Mouse (Mus musculus) liver, postnatal 0 days (tissue): ENCODE results near the gene Mpdz. TPM values are rescaled to one million over a fixed set of nuclear protein-coding genes. Genes with fewer than 3 reads are reported as not detected.
A peak's percentile ranks its signal among the peaks of the same experiment; 100 is the strongest.

Experiments
- ATAC-seq: fragments of 200-750 bp; cut with Nextera tagmentation; 2 replicates; pipeline ENCODE4 v1.8.0; 2017; ENCODE audit warnings: mild to moderate bottlenecking, moderate library complexity
- DNase-seq: peaks from one replicate; pipeline ENCODE4 v3.0.0-alpha.2; 2016
- H3K27ac ChIP-seq: fragments of 300-500 bp; sonication (generic); 2 replicates; pipeline ENCODE4 v1.5.1; 2014; ENCODE audit warnings: antibody characterized with exemption, moderate library complexity, mild to moderate bottlenecking, low read depth
- H3K27me3 ChIP-seq: fragments of 300-500 bp; sonication (generic); 2 replicates; pipeline ENCODE4 v1.6.1; 2014; ENCODE audit warnings: low read length, control low read depth, mixed read lengths; ENCODE audit not compliant: insufficient read depth
- H3K36me3 ChIP-seq: fragments of 300-500 bp; sonication (generic); replicated peaks from 2 replicates; pipeline ENCODE4 v1.6.1; 2014; ENCODE audit warnings: mild to moderate bottlenecking, control low read depth, low read length, moderate library complexity, mixed read lengths; ENCODE audit not compliant: insufficient read depth
- H3K4me1 ChIP-seq: fragments of 300-500 bp; sonication (generic); 2 replicates; pipeline ENCODE4 v1.6.1; 2014; ENCODE audit warnings: antibody characterized with exemption, mild to moderate bottlenecking, control low read depth; ENCODE audit not compliant: insufficient read depth
- H3K4me2 ChIP-seq: fragments of 300-500 bp; sonication (generic); 2 replicates; pipeline ENCODE4 v1.6.1; 2014; ENCODE audit warnings: low read depth, mild to moderate bottlenecking, low read length, moderate library complexity, mixed read lengths
- H3K4me3 ChIP-seq: fragments of 300-500 bp; sonication (generic); 2 replicates; pipeline ENCODE4 v1.5.1; 2014; ENCODE audit warnings: low read depth, low read length
- H3K9ac ChIP-seq: fragments of 300-500 bp; sonication (generic); replicated peaks from 2 replicates; pipeline ENCODE4 v1.6.1; 2014; ENCODE audit warnings: mild to moderate bottlenecking, moderate library complexity
- H3K9me3 ChIP-seq: fragments of 300-500 bp; sonication (generic); 2 replicates; pipeline ENCODE4 v1.6.1; 2016; ENCODE audit warnings: mild to moderate bottlenecking, control low read depth, low read length, mixed read lengths
- CTCF ChIP-seq: sonication (generic); IDR thresholded peaks from 2 replicates; pipeline ENCODE4 v1.5.1; 2016; ENCODE audit warnings: antibody characterized with exemption, low read depth
- EP300 ChIP-seq: IDR thresholded peaks from 2 replicates; pipeline ENCODE4 v1.6.1; 2016; ENCODE audit warnings: antibody characterized with exemption, low read depth, mild to moderate bottlenecking
- WGBS: fragments of 180-500 bp; shearing (Covaris S2); extraction: QIAGEN DNeasy Blood & Tissue Kit; methylation state at CpG from one replicate; pipeline ENCODE4 v1.1.7; 2014; ENCODE audit not compliant: insufficient replicate concordance; 5-methylcytosine and 5-hydroxymethylcytosine counted together
- polyA plus RNA-seq: library from polyadenylated mRNA; unstranded; fragments of >200 nt; fragmentation: Nextera tagmentation; extraction: Ambion mirVana; gene quantifications from 2 replicates; pipeline ENCODE4 v1.2.1, GENCODE M21; 2015

The Mpdz gene
- polyA plus RNA-seq, 1 experiment from 2014 or later: 2.7 TPM

DNA sequence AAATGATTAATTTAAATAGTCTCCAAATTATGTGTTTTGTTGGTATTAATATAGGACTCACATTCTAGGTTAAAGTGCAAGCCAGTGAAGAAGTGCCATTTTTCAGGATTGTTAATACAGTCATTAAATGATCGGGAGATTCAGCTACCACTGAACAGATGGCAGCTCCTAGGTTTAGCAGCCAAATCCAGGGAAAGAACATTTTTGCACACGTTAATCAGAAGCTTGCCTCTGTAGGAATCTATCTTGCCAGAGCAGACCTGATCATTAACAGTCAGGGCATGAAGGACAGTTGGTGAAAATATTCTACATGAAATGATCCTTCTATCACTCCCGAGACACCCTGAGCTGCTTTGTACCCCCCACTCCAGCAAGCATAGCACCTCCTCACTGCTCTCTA, 120.4 kb downstream of the Mpdz start:
- no peaks in the 10 kb centered on the region for H3K4me1 ChIP-seq
- TF ChIP-seq EP300 (no peak), CTCF (no peak)
- H3K27ac ChIP-seq: no peak overlapping the region
- no peaks in the 10 kb centered on the region for H3K9me3 ChIP-seq
- H3K9ac ChIP-seq: no peak overlapping the region
- ATAC-seq (no peak), DNase-seq (no peak)
- WGBS: 77% methylated on average over 3 of the region's 3 CpGs
- no peaks in the 10 kb centered on the region; the same call in 1 of the 2 replicates for H3K36me3 ChIP-seq
- no peak overlapping the region for H3K4me3 ChIP-seq
- no peaks in the 10 kb centered on the region for H3K27me3 ChIP-seq
- no peak overlapping the region for H3K4me2 ChIP-seq

DNA sequence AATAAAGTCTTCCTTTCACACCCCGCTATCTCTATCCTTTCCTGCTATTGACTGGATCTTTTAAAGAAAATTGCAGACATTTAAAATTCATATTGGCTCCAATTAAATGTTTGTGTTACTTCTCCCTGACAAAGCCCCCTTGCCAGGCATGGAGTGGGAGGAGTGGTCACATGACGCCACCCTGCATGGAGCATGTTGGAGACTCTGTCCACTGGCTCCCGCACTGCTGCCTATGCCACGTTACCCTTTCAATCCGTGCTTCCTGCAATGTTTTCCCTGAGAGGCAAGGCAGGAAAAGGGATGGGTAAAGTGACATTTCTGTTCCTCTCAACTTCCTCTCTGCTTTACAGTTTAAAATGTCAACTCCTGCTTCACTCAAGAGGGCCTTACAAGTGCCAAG, 128.0 kb downstream of the Mpdz start:
- WGBS: 67% methylated on average over 5 of the region's 5 CpGs
- Histone ChIP-seq H3K4me1 (no peaks in the 10 kb centered on the region), H3K9me3 (no peaks in the 10 kb centered on the region), H3K36me3 (no peaks in the 10 kb centered on the region; the same call in 1 of the 2 replicates), H3K4me2 (no peak overlapping the region), H3K27me3 (no peaks in the 10 kb centered on the region), H3K9ac (no peak overlapping the region), H3K27ac (no peak overlapping the region), H3K4me3 (no peak overlapping the region)
- no peak for TF ChIP-seq EP300
- no peak for TF ChIP-seq CTCF
- ATAC-seq (no peak), DNase-seq (no peak)

DNA sequence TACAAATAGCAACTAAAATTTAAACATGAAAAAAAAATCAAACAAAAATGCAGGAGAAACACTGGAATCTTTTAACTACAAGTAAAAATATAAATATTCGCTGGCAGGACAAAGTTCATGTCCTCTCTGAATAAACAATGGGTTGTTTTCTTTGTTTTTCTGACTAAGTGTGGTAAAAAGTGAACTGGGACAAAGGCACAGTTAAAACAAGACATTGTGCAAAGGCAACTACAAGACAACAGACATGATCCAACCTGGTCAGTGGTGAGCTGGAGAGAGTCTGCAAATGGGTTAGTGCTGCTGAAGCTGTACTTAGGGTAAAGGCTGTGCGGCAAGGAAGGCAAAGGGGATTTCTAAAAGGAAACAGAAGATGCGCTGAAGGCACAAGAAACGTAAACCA, 129.4 kb downstream of the Mpdz start:
- ATAC-seq (0 out of 2 replicates have a peak, but pooled peaks have one; percentile 31), DNase-seq (no peak)
- TF ChIP-seq EP300 (no peak), CTCF (no peak)
- H3K4me2 ChIP-seq: no peak overlapping the region
- no peaks in the 10 kb centered on the region for H3K9me3 ChIP-seq
- no peaks in the 10 kb centered on the region for H3K27me3 ChIP-seq
- 70% methylated on average over 4 of the region's 4 CpGs for WGBS
- H3K9ac ChIP-seq: no peak overlapping the region
- H3K27ac ChIP-seq: no peak overlapping the region
- H3K4me1 ChIP-seq: no peaks in the 10 kb centered on the region
- H3K36me3 ChIP-seq: no peaks in the 10 kb centered on the region
- no peak overlapping the region for H3K4me3 ChIP-seq

DNA sequence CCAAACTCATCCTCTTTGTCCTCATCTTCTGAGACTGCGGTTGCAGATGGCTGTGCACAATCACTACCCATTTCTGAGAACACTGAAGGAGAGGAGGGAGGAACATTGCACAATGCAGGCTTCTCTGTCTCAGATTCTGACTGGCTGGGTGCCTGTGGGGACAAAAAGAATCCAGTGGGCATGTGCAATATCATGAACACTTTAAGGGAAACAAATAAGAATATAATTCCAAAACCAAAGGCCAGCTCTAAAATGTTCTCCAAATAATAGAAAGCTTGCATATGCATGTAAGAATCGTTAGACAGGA, 132.5 kb downstream of the Mpdz start:
- no peak for ATAC-seq
- Histone ChIP-seq H3K9ac (no peak overlapping the region), H3K27me3 (no peaks in the 10 kb centered on the region)

DNA sequence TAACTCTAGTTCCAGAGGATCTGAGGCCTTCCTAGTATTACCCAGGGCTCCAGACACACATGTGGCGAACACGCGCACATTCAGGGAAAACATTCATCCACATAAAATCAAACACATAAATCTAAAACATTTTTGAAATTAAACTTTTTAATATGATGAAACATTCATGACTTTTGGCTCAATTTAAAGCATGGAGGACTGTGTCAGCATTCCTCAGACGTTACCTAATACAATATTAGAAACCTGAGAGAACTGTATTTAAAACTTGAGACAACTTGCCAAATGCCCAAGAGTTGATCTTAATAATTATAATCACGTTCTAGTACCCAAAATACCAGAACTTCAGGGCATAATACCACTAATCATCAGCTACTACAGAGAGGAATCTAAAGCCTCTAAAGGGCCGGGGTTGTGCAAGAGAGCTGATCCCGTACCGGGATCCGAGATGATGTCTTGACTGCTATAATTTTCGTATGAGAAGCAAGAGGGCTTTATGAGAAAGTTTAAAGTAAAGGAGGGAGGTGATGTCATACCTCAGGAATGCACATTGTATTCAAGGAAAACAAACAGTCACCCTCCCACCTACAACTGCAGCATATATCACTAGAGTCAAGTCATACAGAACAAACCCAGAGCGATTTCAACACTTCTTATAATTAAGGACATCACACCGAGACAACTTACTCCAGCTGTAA, 133.0 kb downstream of the Mpdz start:
- Histone ChIP-seq H3K4me3 (no peak overlapping the region), H3K9ac (no peak overlapping the region), H3K4me2 (no peak overlapping the region), H3K27me3 (no peaks in the 10 kb centered on the region), H3K27ac (no peak overlapping the region), H3K9me3 (no peaks in the 10 kb centered on the region), H3K36me3 (no peaks in the 10 kb centered on the region), H3K4me1 (no peaks in the 10 kb centered on the region)
- TF ChIP-seq CTCF (no peak), EP300 (no peak)
- 79% methylated on average over 12 of the region's 12 CpGs for WGBS
- DNase-seq: no peak
- no peak for ATAC-seq

More for the DNA sequence above, 132.5 kb downstream of the Mpdz start:
- H3K27ac ChIP-seq: no peak overlapping the region
- no peaks in the 10 kb centered on the region for H3K9me3 ChIP-seq
- DNase-seq: no peak
- H3K36me3 ChIP-seq: no peaks in the 10 kb centered on the region
- H3K4me1 ChIP-seq: no peaks in the 10 kb centered on the region
- WGBS: 75% methylated on average over 2 of the region's 2 CpGs
- no peak overlapping the region for H3K4me2 ChIP-seq
- TF ChIP-seq EP300 (no peak), CTCF (no peak)
- H3K4me3 ChIP-seq: no peak overlapping the region

DNA sequence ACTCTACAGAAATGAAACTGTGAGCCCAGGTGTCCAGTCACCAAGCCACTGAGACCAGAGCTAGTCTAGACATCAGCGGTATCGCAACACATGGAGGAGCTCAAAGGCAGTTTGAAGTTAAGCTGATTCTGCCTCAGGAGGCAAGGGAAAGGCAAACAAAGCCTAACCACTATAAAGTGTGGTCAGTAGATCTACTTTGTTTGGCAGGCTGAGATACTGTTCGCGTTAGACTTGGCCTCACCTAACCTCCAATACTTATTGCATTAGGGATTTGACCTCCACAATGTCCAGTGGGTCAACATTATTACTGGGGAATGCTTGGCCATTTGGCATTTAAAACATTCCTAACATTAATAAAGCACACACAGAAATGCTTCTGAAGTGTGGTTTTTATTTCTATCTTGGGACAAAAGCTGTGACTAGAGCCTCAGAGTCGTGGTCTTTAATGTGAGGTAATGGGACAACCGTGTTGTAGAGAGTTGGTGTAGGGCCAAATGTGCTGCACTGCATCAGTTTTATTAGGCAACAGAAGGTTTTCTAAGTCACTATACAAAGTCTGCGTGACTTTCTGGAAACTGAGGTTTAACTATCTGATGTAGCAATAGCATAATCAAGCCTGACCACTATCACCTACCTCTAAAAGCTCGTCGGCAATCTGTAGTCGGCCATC, 134.9 kb downstream of the Mpdz start:
- no peak for DNase-seq
- WGBS: 77% methylated on average over 10 of the region's 10 CpGs

More for the DNA sequence above, 134.9 kb downstream of the Mpdz start:
- Histone ChIP-seq H3K36me3 (no peaks in the 10 kb centered on the region), H3K4me1 (no peaks in the 10 kb centered on the region), H3K27ac (no peak overlapping the region), H3K9ac (no peak overlapping the region), H3K4me3 (no peak overlapping the region), H3K9me3 (no peaks in the 10 kb centered on the region), H3K27me3 (no peaks in the 10 kb centered on the region), H3K4me2 (no peak overlapping the region)
- no peak for ATAC-seq
- TF ChIP-seq CTCF (no peak), EP300 (no peak)
